Comparison of ENCODE assay signal across 24 mouse cellular contexts in genomic region chr6:108247211-108247610, GRCm38 (mm10). TPM values are rescaled to one million over a fixed set of nuclear protein-coding genes. Genes with fewer than 3 reads are reported as not detected.
DNase-seq lines count a peak whose midpoint lies in the region; ATAC-seq and TF ChIP-seq lines count a peak whose summit lies in the region.
"Had no signal": no experiment of that assay in that cellular context is flagged by ENCODE, and none has a peak within 500 bp of the region (broad histone marks: within the 10 kb centered on the region; RNA-seq: fewer than 3 reads in every experiment).

No protein-coding gene starts in this region.

- intact Hi-C loops in heart, postnatal 10 days (cut with DNase I) = no loop called here

- H3K4me1 ChIP-seq in heart, embryonic 13.5 days = peaks cover 48% of the 10 kb centered on the region
- H3K4me1 ChIP-seq in lung, postnatal 0 days (ENCODE audit: insufficient read depth, low read depth, low read length) = peaks cover 8% of the 10 kb centered on the region; the same call in 1 of the 2 replicates
- H3K4me1 ChIP-seq in embryonic facial prominence, embryonic 10.5 days = peaks cover 58% of the 10 kb centered on the region
- peaks cover 16% of the 10 kb centered on the region for H3K4me1 ChIP-seq in stomach, embryonic 15.5 days

- no peak for ATAC-seq in heart, embryonic 13.5 days (ENCODE audit: extremely low read depth, insufficient number of reproducible peaks, low FRiP score, low TSS enrichment)
- 0 out of 2 replicates have a peak, but pooled peaks have one; percentile 29 for ATAC-seq in lung, postnatal 0 days
- ATAC-seq in stomach, embryonic 15.5 days (ENCODE audit: insufficient read depth, low FRiP score, low read depth) = peak; percentile 75
- ATAC-seq: liver, embryonic 12.5 days; midbrain, embryonic 16.5 days had no signal

- peaks cover 11% of the 10 kb centered on the region for H3K36me3 ChIP-seq in heart, embryonic 13.5 days
- no peaks in the 10 kb centered on the region; the same call in 1 of the 2 replicates for H3K36me3 ChIP-seq in lung, postnatal 0 days (ENCODE audit: insufficient read depth, low read length)
- H3K36me3 ChIP-seq in embryonic facial prominence, embryonic 10.5 days (replicated peaks) = peaks cover 11% of the 10 kb centered on the region
- H3K36me3 ChIP-seq in stomach, embryonic 15.5 days = no peaks in the 10 kb centered on the region
- H3K36me3 ChIP-seq: embryonic facial prominence, embryonic 15.5 days; heart, embryonic 12.5 days; hindbrain, embryonic 12.5 days; limb, embryonic 12.5 days; liver, embryonic 12.5 days; midbrain, embryonic 10.5 days had no signal

- no peak for TF ChIP-seq CTCF in lung, postnatal 0 days (IDR thresholded peaks at IDR 0.05)

- H3K9ac ChIP-seq in heart, embryonic 13.5 days = no peak overlapping the region
- no peak overlapping the region for H3K9ac ChIP-seq in lung, postnatal 0 days (replicated peaks; ENCODE audit: low read depth)
- no peak overlapping the region for H3K9ac ChIP-seq in stomach, embryonic 15.5 days
- H3K9ac ChIP-seq: embryonic facial prominence, embryonic 15.5 days; heart, embryonic 12.5 days; hindbrain, embryonic 12.5 days; limb, embryonic 12.5 days; liver, embryonic 12.5 days; lung, embryonic 14.5 days had no signal

- peak overlapping the region; percentile 48 for H3K27ac ChIP-seq in heart, embryonic 13.5 days (replicated peaks)
- H3K27ac ChIP-seq in lung, postnatal 0 days (ENCODE audit: low read length) = no peak overlapping the region
- peak overlapping the region; percentile 37; the same call in 1 of the 2 replicates for H3K27ac ChIP-seq in embryonic facial prominence, embryonic 10.5 days (replicated peaks)
- H3K27ac ChIP-seq in stomach, embryonic 15.5 days = 0 out of 2 replicates have a peak overlapping the region, but pooled peaks have one; percentile 23
- H3K27ac ChIP-seq: gastrocnemius, adult 2 months; liver, embryonic 12.5 days had no signal

- H3K4me2 ChIP-seq in heart, embryonic 13.5 days = no peak overlapping the region
- H3K4me2 ChIP-seq in lung, postnatal 0 days (replicated peaks; ENCODE audit: low read depth, low read length) = no peak overlapping the region
- no peak overlapping the region for H3K4me2 ChIP-seq in stomach, embryonic 15.5 days
- H3K4me2 ChIP-seq: embryonic facial prominence, embryonic 15.5 days; heart, embryonic 12.5 days; hindbrain, embryonic 12.5 days; limb, embryonic 12.5 days; liver, embryonic 12.5 days; lung, embryonic 14.5 days had no signal

- H3K27me3 ChIP-seq in heart, embryonic 13.5 days (replicated peaks) = no peaks in the 10 kb centered on the region
- H3K27me3 ChIP-seq in lung, postnatal 0 days (replicated peaks; ENCODE audit: insufficient read depth, low read length) = no peaks in the 10 kb centered on the region
- H3K27me3 ChIP-seq in embryonic facial prominence, embryonic 10.5 days (replicated peaks; ENCODE audit: low read depth, poor library complexity, severe bottlenecking) = no peaks in the 10 kb centered on the region
- H3K27me3 ChIP-seq in stomach, embryonic 15.5 days (replicated peaks) = no peaks in the 10 kb centered on the region
- H3K27me3 ChIP-seq: embryonic facial prominence, embryonic 15.5 days; heart, embryonic 12.5 days; hindbrain, embryonic 12.5 days; limb, embryonic 12.5 days; liver, embryonic 12.5 days had no signal

- H3K9me3 ChIP-seq in heart, embryonic 13.5 days = no peaks in the 10 kb centered on the region
- H3K9me3 ChIP-seq in lung, postnatal 0 days (ENCODE audit: low read length) = no peaks in the 10 kb centered on the region
- H3K9me3 ChIP-seq in embryonic facial prominence, embryonic 10.5 days = no peaks in the 10 kb centered on the region
- H3K9me3 ChIP-seq in stomach, embryonic 15.5 days = no peaks in the 10 kb centered on the region
- H3K9me3 ChIP-seq: embryonic facial prominence, embryonic 15.5 days; heart, embryonic 12.5 days; hindbrain, embryonic 12.5 days; limb, embryonic 12.5 days; liver, embryonic 12.5 days; midbrain, embryonic 10.5 days had no signal

- H3K4me3 ChIP-seq in heart, embryonic 13.5 days = no peak overlapping the region
- no peak overlapping the region for H3K4me3 ChIP-seq in lung, postnatal 0 days (ENCODE audit: low read depth, low read length)
- no peak overlapping the region for H3K4me3 ChIP-seq in embryonic facial prominence, embryonic 10.5 days
- H3K4me3 ChIP-seq in stomach, embryonic 15.5 days (replicated peaks) = no peak overlapping the region
- H3K4me3 ChIP-seq: embryonic facial prominence, embryonic 15.5 days; gastrocnemius, adult 2 months; heart, embryonic 12.5 days; hindbrain, embryonic 12.5 days; limb, embryonic 12.5 days; liver, embryonic 12.5 days; midbrain, embryonic 10.5 days; myocyte had no signal

- TF ChIP-seq EP300 in lung, postnatal 0 days (IDR thresholded peaks at IDR 0.05) = no peak

- WGBS in heart, embryonic 13.5 days = 79% methylated on average over 2 of the region's 3 CpGs
- WGBS in lung, postnatal 0 days = 49% methylated on average over 3 of the region's 3 CpGs
- 73% methylated on average over 3 of the region's 3 CpGs for WGBS in embryonic facial prominence, embryonic 10.5 days
- 51% methylated on average over 3 of the region's 3 CpGs for WGBS in stomach, embryonic 15.5 days

- DNase-seq in heart, postnatal 10 days = no peak
- peak; percentile 24 for DNase-seq in lung, postnatal 0 days (ENCODE audit: low spot score)
- no peak for DNase-seq in lung, postnatal 25 days (ENCODE audit: low spot score)
- no peak for DNase-seq in embryonic facial prominence, embryonic 10.5 days (ENCODE audit: low spot score)
- no peak for DNase-seq in thymus, postnatal 10 days (ENCODE audit: low spot score in 2 of 2)
- no peak for DNase-seq in spleen, adult 18-20 months
- DNase-seq: adrenal gland, postnatal 25 days; cerebellum, adult 18-20 months; cerebellum, postnatal 14 days; gastrocnemius, adult 2 months; kidney, adult 9 months; kidney, postnatal 4 days; lung, embryonic 14.5 days; thymus, postnatal 36 days had no signal

RNA-seq across cellular contexts. Expression of gene Itpr1, which starts 34.3 kb away (rescaled TPM):
- polyA plus RNA-seq in heart, embryonic 13.5 days (2015; fragmentation: Nextera tagmentation; extraction: Ambion mirVana) = 11.1 and 12.1 TPM in 2 replicates
- total RNA-seq in heart, postnatal 10 days (2021) = 10 to 100 TPM; 66.2 TPM
- polyA plus RNA-seq in lung, postnatal 0 days (2015; fragmentation: Nextera tagmentation; extraction: Ambion mirVana) = 9.2 and 11.6 TPM in 2 replicates
- 10.0 and 11.2 TPM in 2 replicates for polyA plus RNA-seq in embryonic facial prominence, embryonic 10.5 days (2016; fragmentation: Nextera tagmentation; extraction: Ambion mirVana)
- polyA plus RNA-seq in stomach, embryonic 15.5 days (2015; fragmentation: Nextera tagmentation; extraction: Ambion mirVana) = 9.4 and 13.1 TPM in 2 replicates
